Mouse (Mus musculus) hindbrain, embryonic 15.5 days (tissue): ENCODE data around the gene Kcnma1. TPM values are rescaled to one million over a fixed set of nuclear protein-coding genes. Genes with fewer than 3 reads are reported as not detected.

Source experiments
- ATAC-seq: fragments of 200-750 bp; cut with Nextera tagmentation; 2 replicates; pipeline ENCODE4 v1.8.0; 2017; ENCODE audit warnings: low read depth, moderate number of reproducible peaks, moderate TSS enrichment; ENCODE audit not compliant: low FRiP score
- H3K27ac ChIP-seq: fragments of 300-500 bp; sonication (generic); replicated peaks from 2 replicates; pipeline ENCODE4 v1.5.1; 2015; ENCODE audit warnings: mild to moderate bottlenecking, inconsistent platforms
- H3K27me3 ChIP-seq: fragments of 300-500 bp; sonication (generic); 2 replicates; pipeline ENCODE4 v1.6.1; 2015; ENCODE audit warnings: control low read depth, inconsistent platforms
- H3K36me3 ChIP-seq: fragments of 300-500 bp; sonication (generic); 2 replicates; pipeline ENCODE4 v1.6.1; 2015; ENCODE audit warnings: control low read depth, inconsistent platforms
- H3K4me1 ChIP-seq: fragments of 300-500 bp; sonication (generic); replicated peaks from 2 replicates; pipeline ENCODE4 v1.6.1; 2015; ENCODE audit warnings: control low read depth, inconsistent platforms
- H3K4me2 ChIP-seq: fragments of 300-500 bp; sonication (generic); 2 replicates; pipeline ENCODE4 v1.6.1; 2015; ENCODE audit warnings: moderate library complexity, mild to moderate bottlenecking, inconsistent platforms
- H3K4me3 ChIP-seq: fragments of 300-500 bp; sonication (generic); 2 replicates; pipeline ENCODE4 v1.5.1; 2015; ENCODE audit warnings: mild to moderate bottlenecking, inconsistent platforms
- H3K9ac ChIP-seq: fragments of 300-500 bp; sonication (generic); 2 replicates; pipeline ENCODE4 v1.6.1; 2015; ENCODE audit warnings: inconsistent platforms
- H3K9me3 ChIP-seq: fragments of 300-500 bp; sonication (generic); 2 replicates; pipeline ENCODE4 v1.6.1; 2016; ENCODE audit warnings: control low read depth, inconsistent platforms
- WGBS: fragments of 180-500 bp; shearing (Covaris S2); methylation state at CpG from one replicate; pipeline ENCODE4 v1.1.7; 2015; 5-methylcytosine and 5-hydroxymethylcytosine counted together
- polyA plus RNA-seq: library from polyadenylated mRNA; unstranded; fragments of >200 nt; fragmentation: Nextera tagmentation; extraction: Ambion mirVana; gene quantifications from 2 replicates; pipeline ENCODE4 v1.2.1, GENCODE M21; 2015

Gene Kcnma1
- polyA plus RNA-seq, 1 experiment from 2014 or later, result 16.6 TPM

DNA sequence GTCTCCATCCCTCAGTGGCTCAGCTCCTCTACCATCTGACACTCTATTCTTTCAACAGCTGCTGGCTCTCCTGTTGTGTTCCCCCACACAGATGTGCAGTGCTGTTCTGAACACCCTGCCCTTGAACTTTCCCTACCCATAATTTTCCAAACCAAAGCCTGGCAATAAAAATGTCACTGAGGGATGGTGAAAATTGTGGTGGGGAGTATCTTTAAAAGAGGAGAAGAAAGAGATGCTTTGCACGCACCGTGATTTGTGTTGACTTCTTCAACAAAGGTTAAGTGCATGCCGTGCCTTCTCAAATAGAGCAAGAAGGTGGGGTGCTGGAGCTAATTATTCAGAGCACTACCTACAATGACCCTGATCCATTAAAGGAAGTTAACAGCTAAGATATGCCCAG lies 371.1 kb downstream of the Kcnma1 start:
- Histone ChIP-seq H3K9me3 (no peaks in the 10 kb centered on the region), H3K27ac (no peak overlapping the region), H3K4me2 (no peak overlapping the region), H3K36me3 (no peaks in the 10 kb centered on the region), H3K4me3 (no peak overlapping the region), H3K27me3 (no peaks in the 10 kb centered on the region), H3K4me1 (no peaks in the 10 kb centered on the region), H3K9ac (no peak overlapping the region)
- 75% methylated on average over 3 of the region's 3 CpGs for WGBS
- ATAC-seq, result no peak

DNA sequence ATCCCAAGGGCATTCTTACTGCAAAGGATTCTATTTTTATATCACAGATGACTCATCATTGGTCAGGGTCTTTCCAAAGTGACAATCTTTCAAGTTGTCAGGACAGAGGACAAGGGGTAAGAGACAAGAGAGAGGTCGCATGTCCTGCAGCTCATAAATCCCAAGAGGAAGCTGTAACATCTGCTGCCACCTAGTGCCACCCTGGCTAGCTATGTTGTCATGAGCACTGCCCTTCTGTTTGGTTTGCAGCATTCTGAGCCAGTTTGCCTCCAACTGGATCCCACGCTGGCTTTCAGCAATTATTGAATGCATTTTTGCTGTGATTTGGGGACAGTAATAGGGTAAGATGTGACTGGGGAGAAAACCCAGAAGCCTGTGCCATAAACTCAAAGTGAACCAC lies 373.6 kb downstream of the Kcnma1 start:
- Histone ChIP-seq H3K36me3 (no peaks in the 10 kb centered on the region), H3K9ac (no peak overlapping the region), H3K27me3 (no peaks in the 10 kb centered on the region), H3K27ac (no peak overlapping the region), H3K9me3 (no peaks in the 10 kb centered on the region), H3K4me1 (peaks cover 14% of the 10 kb centered on the region), H3K4me3 (no peak overlapping the region), H3K4me2 (no peak overlapping the region)
- 48% methylated on average over 2 of the region's 2 CpGs for WGBS
- ATAC-seq, result no peak

DNA sequence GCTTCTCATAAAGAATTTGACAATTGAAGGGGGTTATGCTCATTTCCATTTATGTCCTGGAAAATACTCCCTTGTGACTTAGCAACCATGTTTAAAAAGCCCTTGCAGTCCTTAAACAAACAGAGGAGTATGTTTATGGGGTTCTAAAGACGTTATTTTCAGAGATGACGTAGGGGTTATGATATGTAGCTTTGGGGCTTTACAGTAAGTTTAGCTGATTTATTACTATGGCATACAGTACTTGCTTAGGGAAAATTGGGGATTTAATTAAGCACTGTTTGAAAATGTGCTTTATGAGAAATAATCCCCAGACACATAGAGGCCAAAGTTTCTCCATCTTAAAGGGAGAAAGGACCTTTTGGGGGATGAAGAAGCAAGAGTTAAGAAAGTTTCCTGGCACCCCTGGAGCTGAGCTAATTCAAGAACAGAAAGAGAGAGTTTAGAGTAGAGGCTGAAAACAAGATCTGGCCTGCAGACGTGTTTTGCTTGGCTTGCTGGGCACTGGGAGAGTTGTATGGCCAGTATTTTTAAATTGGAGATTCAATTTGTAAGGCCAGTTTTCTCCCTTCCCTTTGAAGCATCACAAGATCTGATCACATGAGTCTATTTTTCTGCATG lies 376.1 kb downstream of the Kcnma1 start:
- ATAC-seq, result no peak
- Histone ChIP-seq H3K4me3 (no peak overlapping the region), H3K27ac (no peak overlapping the region), H3K9ac (no peak overlapping the region), H3K9me3 (no peaks in the 10 kb centered on the region), H3K27me3 (no peaks in the 10 kb centered on the region), H3K36me3 (no peaks in the 10 kb centered on the region), H3K4me1 (peaks cover 14% of the 10 kb centered on the region), H3K4me2 (no peak overlapping the region)
- 61% methylated on average over 3 of the region's 3 CpGs for WGBS

DNA sequence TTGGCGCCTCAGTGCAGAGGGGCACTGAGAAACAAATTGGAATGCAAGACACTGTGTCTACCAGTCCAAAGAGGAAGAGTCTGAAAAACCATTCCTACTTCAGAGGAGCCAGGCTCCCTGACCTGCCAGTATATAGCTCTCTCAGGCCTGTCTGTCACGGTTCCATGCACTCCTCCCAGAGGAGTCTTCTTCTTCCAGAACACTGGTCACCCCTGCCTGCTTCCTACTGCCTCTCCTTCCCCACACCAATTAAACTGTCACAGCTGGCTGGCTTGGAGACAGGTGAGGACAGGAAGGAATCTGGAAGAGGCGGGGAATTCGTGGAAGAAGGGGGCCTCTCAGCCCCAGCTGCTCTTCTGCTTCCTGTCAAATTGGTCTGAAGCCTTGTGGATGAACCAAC lies 378.4 kb downstream of the Kcnma1 start:
- Histone ChIP-seq H3K27me3 (no peaks in the 10 kb centered on the region), H3K27ac (peak overlapping the region; percentile 25; the same call in 1 of the 2 replicates), H3K9me3 (no peaks in the 10 kb centered on the region), H3K4me3 (no peak overlapping the region), H3K4me1 (peaks cover 14% of the 10 kb centered on the region), H3K36me3 (no peaks in the 10 kb centered on the region), H3K4me2 (no peak overlapping the region), H3K9ac (no peak overlapping the region)
- 0 out of 2 replicates have a peak, but pooled peaks have one; percentile 65 for ATAC-seq
- WGBS, result 39% methylated on average over 4 of the region's 4 CpGs

DNA sequence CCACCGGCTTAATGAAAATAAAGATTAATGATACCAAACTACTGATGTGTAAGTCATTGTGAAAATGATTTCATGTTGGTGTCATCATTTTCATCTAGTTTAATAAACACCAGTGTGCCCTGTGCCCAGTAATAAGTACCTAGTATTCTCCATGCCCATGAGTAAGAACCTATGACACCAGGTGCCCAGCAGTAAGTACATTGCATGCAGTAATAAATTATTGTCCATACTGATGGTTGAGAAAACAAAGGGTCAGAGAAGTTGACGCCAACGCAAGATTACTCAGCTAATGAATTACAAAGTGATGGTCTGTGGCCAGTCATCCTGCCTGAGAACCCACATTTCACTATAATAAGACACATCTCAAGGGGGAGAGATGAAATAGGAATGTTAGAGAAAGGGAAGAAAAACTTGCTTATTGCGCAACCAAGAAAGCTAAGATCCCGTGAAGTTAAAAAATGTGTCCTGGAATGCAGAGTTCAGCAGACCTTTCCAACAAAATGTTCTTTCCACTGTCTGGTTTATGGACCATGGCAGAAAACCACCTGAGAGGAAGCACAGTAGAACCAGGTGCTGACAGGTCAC lies 381.2 kb downstream of the Kcnma1 start:
- WGBS, result 89% methylated on average over 5 of the region's 5 CpGs
- no peak for ATAC-seq

DNA sequence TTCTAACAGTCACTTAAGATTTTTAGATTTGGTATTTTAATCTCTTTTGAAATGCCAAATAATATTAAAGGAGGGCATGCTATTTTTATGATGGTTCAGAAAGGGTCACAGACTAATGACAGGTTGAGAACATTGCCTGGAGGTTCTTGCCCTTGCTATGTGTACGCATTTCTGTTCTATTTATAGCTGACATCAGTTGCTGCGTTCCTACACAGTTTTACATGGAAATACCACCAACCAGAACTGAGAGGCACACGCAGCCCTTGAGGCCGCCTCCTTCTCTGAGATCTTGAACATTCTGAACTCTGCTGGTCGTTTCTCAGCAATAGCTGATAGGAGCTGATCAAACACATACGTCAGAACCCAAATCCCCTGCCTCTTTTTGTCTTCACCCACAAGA lies 387.4 kb downstream of the Kcnma1 start:
- Histone ChIP-seq H3K27ac (peak overlapping the region; percentile 28; the same call in 1 of the 2 replicates), H3K4me1 (peaks cover 13% of the 10 kb centered on the region; the same call in 1 of the 2 replicates), H3K4me3 (no peak overlapping the region), H3K36me3 (no peaks in the 10 kb centered on the region), H3K27me3 (no peaks in the 10 kb centered on the region), H3K9me3 (no peaks in the 10 kb centered on the region), H3K9ac (no peak overlapping the region), H3K4me2 (no peak overlapping the region)
- 63% methylated on average over 6 of the region's 6 CpGs for WGBS
- ATAC-seq, result no peak

More for the DNA sequence above, 381.2 kb downstream of the Kcnma1 start:
- Histone ChIP-seq H3K9me3 (no peaks in the 10 kb centered on the region), H3K4me1 (peaks cover 15% of the 10 kb centered on the region), H3K9ac (no peak overlapping the region), H3K4me3 (no peak overlapping the region), H3K4me2 (no peak overlapping the region), H3K27me3 (no peaks in the 10 kb centered on the region), H3K27ac (no peak overlapping the region), H3K36me3 (no peaks in the 10 kb centered on the region)

DNA sequence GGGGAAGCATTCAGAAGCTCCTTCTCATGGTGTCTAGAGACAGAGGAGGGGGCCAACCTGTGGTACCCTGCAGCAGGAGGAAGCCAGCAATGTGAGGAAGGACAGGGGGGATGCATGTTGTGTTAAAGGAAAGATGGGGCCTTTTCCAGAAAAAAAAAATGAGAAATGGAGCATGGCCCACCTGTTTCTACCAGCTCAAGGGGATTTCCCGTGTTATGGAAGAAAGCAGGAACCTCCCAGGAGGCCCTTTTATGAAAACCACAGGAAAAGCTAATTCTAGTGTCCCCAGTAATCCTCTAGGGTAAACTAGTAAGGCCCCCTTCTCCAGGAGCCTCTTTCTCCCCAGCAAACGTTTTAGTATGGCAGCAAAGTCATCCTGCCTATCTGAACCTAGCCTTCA lies 388.2 kb downstream of the Kcnma1 start:
- H3K9me3 ChIP-seq, result no peaks in the 10 kb centered on the region
- WGBS, result 54% methylated on average over 2 of the region's 2 CpGs
- no peaks in the 10 kb centered on the region for H3K36me3 ChIP-seq
- no peak overlapping the region for H3K4me3 ChIP-seq
- no peak overlapping the region for H3K4me2 ChIP-seq
- no peak overlapping the region for H3K9ac ChIP-seq
- no peaks in the 10 kb centered on the region for H3K27me3 ChIP-seq
- H3K4me1 ChIP-seq, result peaks cover 13% of the 10 kb centered on the region; the same call in 1 of the 2 replicates
- H3K27ac ChIP-seq, result no peak overlapping the region
- ATAC-seq, result no peak

DNA sequence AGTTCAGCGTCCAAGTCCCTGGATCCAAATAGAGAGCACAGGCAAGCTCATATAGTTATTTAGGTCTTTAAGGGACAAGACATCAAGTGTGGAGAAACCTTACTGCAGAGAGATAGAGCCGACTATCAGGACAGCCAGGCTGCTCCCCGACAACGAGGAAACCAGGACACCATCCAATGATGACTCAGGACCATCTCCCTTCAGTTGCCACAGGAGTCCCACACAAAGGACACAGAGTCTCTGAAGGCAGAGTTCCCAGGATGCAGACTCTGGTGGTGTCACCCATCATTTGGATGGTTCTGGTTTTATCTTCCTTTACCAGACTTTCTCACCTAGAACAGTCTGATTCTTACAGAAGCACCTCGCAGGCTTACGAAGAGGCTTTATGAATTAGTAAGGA lies 388.9 kb downstream of the Kcnma1 start:
- Histone ChIP-seq H3K4me3 (no peak overlapping the region), H3K9me3 (no peaks in the 10 kb centered on the region), H3K36me3 (no peaks in the 10 kb centered on the region), H3K27ac (no peak overlapping the region), H3K9ac (no peak overlapping the region), H3K4me2 (no peak overlapping the region), H3K27me3 (no peaks in the 10 kb centered on the region), H3K4me1 (peaks cover 13% of the 10 kb centered on the region; the same call in 1 of the 2 replicates)
- 91% methylated on average over 6 of the region's 6 CpGs for WGBS
- no peak for ATAC-seq

DNA sequence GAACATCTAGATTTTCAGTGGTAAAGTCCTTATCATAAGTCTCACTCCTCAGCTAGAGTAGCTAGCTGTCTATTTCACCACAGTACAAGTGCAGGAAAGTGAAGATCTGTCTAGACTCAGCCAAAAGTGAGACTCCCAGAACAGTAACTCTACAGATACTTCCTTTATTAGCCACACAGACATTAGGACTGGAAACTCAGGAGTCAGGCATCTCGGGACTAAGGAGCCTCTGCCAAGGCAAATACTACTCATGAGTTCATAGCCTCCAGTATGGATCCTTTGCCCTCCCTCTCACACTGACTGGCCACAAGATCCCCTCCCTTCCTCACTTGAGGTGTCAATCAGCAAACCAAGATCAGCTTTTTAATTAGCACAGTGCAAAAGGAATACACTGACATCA lies 389.8 kb downstream of the Kcnma1 start:
- Histone ChIP-seq H3K4me1 (peaks cover 13% of the 10 kb centered on the region; the same call in 1 of the 2 replicates), H3K9me3 (no peaks in the 10 kb centered on the region), H3K4me2 (no peak overlapping the region), H3K27ac (no peak overlapping the region), H3K9ac (no peak overlapping the region), H3K36me3 (no peaks in the 10 kb centered on the region), H3K4me3 (no peak overlapping the region), H3K27me3 (no peaks in the 10 kb centered on the region)
- WGBS, result 87% methylated on average over 1 of the region's 1 CpGs
- ATAC-seq, result no peak

DNA sequence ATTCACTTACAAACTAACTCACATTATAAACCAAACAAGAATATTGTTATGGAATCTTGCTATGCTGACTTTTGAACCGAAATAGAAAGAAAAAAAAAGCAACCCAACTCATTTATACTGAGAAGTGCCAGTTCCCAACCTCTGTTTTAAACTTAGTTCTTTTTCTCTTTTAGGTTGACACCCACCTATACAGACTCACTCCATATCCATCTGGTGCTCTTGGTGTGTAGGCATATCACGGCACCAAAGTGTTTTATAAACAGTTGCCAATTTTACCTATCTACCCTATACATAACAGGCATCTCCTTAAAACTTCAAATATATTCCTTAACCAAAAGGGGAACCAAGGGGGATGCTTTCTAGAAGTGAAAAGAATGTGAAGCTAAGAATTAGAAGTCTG lies 393.6 kb downstream of the Kcnma1 start:
- no peaks in the 10 kb centered on the region for H3K36me3 ChIP-seq
- no peaks in the 10 kb centered on the region for H3K27me3 ChIP-seq
- no peak overlapping the region for H3K9ac ChIP-seq
- H3K4me2 ChIP-seq, result no peak overlapping the region
- no peak overlapping the region for H3K27ac ChIP-seq
- H3K4me3 ChIP-seq, result no peak overlapping the region
- WGBS, result 94% methylated on average over 2 of the region's 2 CpGs
- no peak for ATAC-seq
- no peaks in the 10 kb centered on the region for H3K9me3 ChIP-seq
- no peaks in the 10 kb centered on the region for H3K4me1 ChIP-seq

DNA sequence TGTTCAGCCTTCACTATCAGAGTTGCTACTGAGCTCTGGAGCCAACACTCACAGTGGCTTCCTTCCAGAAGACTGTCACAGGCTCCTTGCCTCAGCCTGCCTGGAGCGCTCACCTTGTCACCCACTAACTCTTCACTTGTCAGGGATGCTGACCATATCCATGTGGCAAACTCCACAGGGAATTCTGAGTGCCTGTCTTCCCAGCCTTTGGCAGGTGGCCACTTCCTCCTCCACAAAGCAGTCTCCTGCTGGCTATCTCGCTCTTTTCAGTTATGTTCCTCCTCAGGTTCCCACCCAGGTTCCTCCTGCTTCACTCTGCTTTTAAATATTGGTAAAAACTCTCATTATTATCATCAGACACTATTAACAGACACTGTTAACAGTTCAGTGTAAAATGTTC lies 395.3 kb downstream of the Kcnma1 start:
- Histone ChIP-seq H3K27me3 (no peaks in the 10 kb centered on the region), H3K9me3 (no peaks in the 10 kb centered on the region), H3K4me1 (no peaks in the 10 kb centered on the region), H3K9ac (no peak overlapping the region), H3K4me3 (no peak overlapping the region), H3K27ac (no peak overlapping the region), H3K4me2 (no peak overlapping the region), H3K36me3 (no peaks in the 10 kb centered on the region)
- no peak for ATAC-seq
- 79% methylated on average over 2 of the region's 2 CpGs for WGBS

DNA sequence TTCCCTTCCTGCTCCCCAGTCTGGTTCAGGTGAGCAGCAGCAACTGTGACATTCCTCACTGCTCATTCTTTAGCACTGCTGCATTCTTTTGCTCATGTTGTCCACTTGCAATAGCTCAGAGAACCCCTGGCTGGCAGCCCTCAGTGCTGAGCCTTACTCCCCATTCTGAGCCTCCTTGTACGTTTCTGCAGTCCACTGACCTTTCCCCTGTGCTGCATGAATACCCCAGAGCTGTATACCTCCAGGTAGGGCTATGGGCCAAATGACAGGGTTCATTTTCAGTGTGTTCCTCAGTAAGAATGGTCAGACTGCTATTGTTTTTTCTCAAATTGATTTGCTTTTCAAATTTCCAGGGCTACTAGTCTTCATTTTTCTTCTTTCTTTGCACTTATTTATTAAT lies 396.2 kb downstream of the Kcnma1 start:
- no peaks in the 10 kb centered on the region for H3K36me3 ChIP-seq
- H3K9me3 ChIP-seq, result no peaks in the 10 kb centered on the region
- H3K4me2 ChIP-seq, result no peak overlapping the region
- no peak overlapping the region for H3K9ac ChIP-seq
- H3K27me3 ChIP-seq, result no peaks in the 10 kb centered on the region
- no peak overlapping the region for H3K27ac ChIP-seq
- no peak for ATAC-seq
- H3K4me3 ChIP-seq, result no peak overlapping the region
- WGBS, result 42% methylated on average over 1 of the region's 1 CpGs
- H3K4me1 ChIP-seq, result no peaks in the 10 kb centered on the region

DNA sequence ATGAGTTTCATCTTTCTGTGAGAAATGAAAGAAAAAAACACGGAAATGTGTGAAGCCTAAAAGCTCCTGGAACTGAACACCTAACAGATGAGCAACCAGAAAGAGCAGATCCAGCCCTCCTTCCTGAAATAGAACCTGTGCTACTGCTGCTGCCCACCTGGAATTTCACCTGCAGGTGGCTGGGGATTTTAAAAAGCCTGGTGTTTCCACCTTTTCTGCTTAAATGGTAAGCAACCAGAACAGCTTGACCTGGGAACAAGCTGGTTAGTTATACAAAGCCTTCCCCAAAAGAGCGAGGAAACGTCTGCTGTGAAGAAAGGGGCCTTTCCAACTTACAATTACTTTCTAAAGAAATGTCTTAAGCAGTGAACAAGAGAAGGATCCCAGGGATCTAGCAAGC lies 404.2 kb downstream of the Kcnma1 start:
- Histone ChIP-seq H3K27ac (no peak overlapping the region), H3K4me1 (no peaks in the 10 kb centered on the region), H3K9ac (no peak overlapping the region), H3K9me3 (no peaks in the 10 kb centered on the region), H3K4me3 (no peak overlapping the region), H3K36me3 (no peaks in the 10 kb centered on the region), H3K4me2 (no peak overlapping the region), H3K27me3 (no peaks in the 10 kb centered on the region)
- 83% methylated on average over 3 of the region's 3 CpGs for WGBS
- no peak for ATAC-seq
